Mouse (Mus musculus) v-Abl transformed pro-B cells (cell line): ENCODE results near the gene Gnai1.
"Not testable (repeated sequence)": the region's sequence is repeated elsewhere in the genome, so short reads cannot be mapped to it uniquely, and the experiment has no call there.

Experiments used
- in situ Hi-C, 2 experiments: fragments of 400-800 bp; cut with MboI; formaldehyde crosslinking; loops; one replicate each; pipeline ENCODE4 v1.15.1; 2025; ENCODE audit not compliant: unreplicated experiment in 2 of 2

Gene Gnai1

DNA sequence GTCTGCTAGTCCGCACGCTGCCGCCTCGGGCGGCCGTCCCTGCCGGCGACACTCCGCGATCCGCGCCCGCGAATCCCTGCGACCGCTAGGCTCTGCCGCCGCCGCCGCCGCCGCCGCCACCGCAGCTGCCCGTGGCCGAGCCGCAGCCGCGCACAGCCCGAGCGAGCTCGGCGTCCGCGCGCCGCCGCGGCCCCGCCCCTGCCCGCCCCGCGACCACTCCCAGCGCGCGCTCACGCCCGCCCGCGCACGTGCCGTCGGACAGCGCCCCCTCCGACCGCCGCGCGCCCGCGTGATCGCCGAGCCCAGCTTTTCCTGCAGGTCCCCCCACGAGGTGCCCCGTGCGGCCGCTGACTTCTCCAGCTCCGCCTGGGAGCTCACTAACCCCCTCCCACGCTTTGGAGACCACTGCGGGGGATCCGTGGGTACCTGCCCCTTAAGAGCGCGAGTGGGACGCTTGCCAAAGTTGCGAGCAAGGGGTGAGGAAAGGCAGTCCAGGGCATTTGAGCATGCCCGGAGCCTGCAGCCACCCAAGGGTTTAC is at the start of gene Gnai1:
TSS of gene Gnai1 (minus strand) at position 75 of the 539 bp plus-strand sequence.
- in situ Hi-C loops: no loop called here

- in situ Hi-C loops: no loop called here
These were observed 7.7 kb upstream of the Gnai1 start for GRCm38 (mm10) chr5:18367864-18368263.

DNA sequence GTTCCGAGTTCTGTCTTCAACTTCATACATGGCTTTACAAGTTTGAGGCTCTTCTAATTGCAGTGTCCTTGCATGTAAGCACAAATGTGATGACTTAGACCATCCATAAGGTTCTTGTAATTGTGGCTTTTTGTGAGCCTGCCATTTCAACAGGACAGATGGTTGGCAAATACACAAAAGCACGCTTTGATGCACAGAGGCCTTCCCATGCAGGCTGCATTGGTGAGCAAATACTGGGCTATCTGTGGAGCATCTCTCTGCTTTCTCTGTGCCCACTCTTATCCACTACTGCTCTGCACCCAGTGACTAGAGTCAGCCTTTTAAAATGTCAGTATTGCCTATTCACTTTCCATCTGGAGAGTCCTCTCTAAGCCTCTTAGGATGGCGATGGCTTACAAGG is 5.3 kb upstream of the Gnai1 start:
- in situ Hi-C loops: no loop called here

GRCm38 (mm10) chr5:18360956-18361355 is 801 bp upstream of the Gnai1 start:
- in situ Hi-C loops: no loop called here

- in situ Hi-C loops: no loop called here
These were observed 527 bp downstream of the Gnai1 start for GRCm38 (mm10) chr5:18359376-18360280.

DNA sequence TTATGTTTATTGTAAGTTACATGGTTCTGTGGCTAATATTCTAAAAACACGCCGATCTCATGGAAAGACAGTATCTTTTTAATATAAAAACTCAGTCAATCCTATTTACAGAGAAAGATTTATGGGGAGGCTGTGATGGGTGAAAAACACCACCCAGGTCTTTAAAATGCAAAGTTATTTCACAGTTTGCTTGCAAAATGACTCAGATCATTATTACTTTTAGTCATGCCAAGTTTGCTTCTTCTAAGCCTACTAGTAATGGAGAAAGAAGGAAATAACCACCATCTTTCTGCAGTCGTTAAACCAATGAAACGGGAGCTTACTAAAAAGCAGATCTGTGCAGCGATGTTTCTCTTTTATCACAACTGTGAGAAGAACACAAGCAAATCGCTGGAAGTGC is 1.4 kb downstream of the Gnai1 start:
- in situ Hi-C loops: no loop called here

DNA sequence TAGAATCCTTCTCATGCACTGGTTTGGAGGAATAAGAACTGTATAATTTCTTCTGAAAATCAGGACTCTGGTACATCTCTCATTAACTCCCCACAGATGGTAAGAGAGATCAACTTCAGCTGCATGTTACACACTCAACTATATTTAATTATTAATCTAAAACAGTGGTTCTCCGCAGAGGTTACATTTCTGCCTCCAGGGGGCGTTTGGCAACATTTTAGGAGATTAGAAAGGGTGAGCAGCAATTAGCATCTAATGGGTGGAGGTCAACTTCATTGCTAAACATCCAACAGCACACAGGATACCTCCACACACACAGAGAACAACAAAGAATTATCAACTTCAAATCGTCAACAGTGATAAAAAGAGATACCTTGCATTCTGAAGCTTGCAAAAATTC is 2.0 kb downstream of the Gnai1 start:
- in situ Hi-C loops: no loop called here

DNA sequence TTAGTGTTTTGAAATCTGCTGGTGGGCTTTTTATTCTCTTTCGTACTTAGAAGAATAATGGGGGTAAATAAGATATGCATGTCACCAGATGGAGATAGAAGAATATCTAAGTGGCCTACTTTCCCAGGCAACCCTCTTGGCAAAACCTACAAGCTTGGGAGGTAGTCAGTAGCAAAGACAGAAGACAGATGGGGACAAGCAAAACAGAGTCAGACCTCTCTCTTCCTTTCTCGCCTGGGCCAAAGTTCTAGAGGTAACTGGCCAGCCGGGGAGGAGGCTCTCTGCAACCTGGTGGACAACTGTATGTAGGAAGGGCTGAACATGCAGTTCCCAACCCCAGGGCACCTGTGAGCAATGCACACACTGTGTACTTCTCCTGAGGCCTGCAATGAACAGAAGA is 12.9 kb downstream of the Gnai1 start:
- in situ Hi-C loops: no loop called here

DNA sequence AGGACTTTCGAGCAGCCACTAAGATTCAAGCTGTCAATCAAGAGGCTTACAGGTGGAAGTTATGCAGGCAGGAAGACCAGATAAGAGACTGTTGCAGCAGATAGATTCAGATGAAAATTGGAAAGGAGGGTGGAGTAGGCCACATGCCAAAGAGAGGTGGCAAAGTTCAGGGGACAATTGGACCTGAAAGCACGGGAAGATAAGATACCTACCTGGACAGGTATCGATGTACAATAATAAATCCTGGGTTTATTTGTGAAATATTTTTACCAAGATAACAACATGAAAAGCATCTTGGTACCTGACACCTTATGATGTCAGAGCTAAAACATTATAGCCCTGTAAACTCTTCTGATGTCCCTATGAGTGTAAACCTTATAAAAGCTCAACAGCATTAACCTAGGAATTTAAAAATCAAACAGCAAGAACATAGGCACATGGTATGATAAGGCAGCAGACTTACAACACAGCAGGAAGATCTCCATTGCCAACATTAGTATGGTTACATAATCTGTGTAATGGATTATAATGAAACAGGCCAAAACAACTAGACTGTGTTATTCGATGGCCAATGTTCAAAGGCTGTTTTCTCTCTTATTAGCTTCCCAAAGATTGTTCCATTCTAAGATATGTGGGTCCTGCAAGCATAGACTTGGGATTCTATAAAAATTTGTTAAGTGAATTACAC is 16.6 kb downstream of the Gnai1 start:
- in situ Hi-C loops: no loop called here

- in situ Hi-C loops: no loop called here
These were observed 17.2 kb downstream of the Gnai1 start for GRCm38 (mm10) chr5:18342765-18343454.

GRCm38 (mm10) chr5:18341876-18342275 is 18.3 kb downstream of the Gnai1 start:
- in situ Hi-C loops: not testable (repeated sequence)

DNA sequence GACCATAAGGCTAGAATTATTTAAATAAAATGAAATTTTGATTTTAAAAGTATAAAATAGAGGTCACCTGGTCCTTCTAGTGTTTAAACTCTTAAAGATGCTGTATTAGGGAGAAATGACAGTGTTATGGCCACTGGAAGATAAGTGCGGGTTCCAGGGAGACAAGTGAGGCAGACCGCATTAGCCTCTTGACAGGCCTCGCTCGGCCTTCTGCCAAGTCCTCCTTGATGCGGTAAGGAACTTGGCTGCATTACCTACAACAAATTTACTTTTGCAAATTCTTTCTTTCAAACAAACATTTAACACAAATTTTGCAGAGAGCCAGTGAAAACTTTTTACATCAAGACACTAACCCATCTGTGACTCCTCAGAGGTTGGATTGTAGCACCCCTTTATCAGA is 27.9 kb downstream of the Gnai1 start:
- in situ Hi-C loops: no loop called here

DNA sequence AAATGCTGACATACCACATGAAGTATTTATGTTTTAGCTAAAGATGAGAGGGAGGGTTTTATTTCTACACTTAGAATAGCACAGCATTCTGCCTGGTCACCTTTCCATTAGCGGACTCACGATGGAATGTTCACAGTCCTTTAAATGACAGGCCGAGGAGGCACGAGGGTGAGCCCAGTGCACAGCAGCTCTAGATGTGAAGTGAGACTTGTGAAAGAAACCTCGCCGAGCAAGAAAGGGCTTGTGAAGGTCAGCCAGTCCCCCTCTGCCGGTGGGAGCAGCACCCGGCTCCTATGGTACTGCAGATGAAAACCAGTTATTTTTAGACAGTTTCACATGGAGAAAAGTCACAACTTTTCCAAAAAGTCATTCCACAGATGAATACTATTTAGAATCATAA is 29.4 kb downstream of the Gnai1 start:
- in situ Hi-C loops: no loop called here

DNA sequence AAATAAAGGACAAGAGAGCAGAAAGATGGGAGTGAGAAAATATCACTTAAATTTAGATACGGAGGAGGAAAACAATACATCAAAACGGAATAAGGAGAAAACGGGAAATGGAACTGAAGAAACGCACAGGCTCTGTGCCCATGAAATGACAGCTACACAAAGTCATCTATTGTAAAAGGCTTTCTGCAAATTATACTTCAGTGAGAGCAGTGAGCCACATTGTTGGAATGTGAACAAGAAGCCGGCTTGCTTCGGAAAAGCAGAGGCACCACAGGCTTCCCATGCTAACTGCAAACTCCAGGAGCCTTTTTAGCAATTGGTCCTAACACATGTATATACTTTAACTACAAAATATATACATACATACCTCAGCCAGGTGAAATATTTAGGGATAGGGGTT is 34.0 kb downstream of the Gnai1 start:
- in situ Hi-C loops: no loop called here

- in situ Hi-C loops: no loop called here
These were observed 36.6 kb downstream of the Gnai1 start for GRCm38 (mm10) chr5:18323534-18323933.

- in situ Hi-C loops: no loop called here
These were observed 38.5 kb downstream of the Gnai1 start for GRCm38 (mm10) chr5:18321661-18322060.

GRCm38 (mm10) chr5:18318846-18319245 is 41.3 kb downstream of the Gnai1 start:
- in situ Hi-C loops: no loop called here

GRCm38 (mm10) chr5:18307229-18307804 is 52.8 kb downstream of the Gnai1 start:
- in situ Hi-C loops: no loop called here

- in situ Hi-C loops: no loop called here
These were observed 63.6 kb downstream of the Gnai1 start for GRCm38 (mm10) chr5:18296584-18296983.

GRCm38 (mm10) chr5:18292744-18293143 is 67.4 kb downstream of the Gnai1 start:
- in situ Hi-C loops: no loop called here

DNA sequence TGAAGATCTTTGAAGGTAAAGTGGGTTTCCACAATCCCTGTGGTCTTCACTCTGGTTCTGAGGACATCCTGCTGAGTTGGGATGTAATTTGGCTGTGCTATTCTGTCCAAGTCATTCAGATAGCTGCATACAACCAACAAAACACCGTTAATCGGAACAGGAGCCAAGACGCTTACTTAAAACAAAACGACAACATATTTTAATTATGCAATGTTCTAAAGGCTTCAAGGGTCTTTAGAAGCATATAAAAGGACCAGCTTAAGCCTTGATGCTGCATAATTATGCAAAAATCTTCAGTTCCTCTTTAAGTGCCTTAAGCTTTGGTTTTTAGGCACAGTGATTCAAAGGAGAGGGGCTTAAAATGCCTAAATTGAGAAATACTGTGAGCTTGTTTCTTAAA is 70.6 kb downstream of the Gnai1 start:
- in situ Hi-C loops: no loop called here
